Mouse (Mus musculus): ENCODE results near the gene Txlng. TPM values are rescaled to one million over a fixed set of nuclear protein-coding genes. Genes with fewer than 3 reads are reported as not detected.

The Txlng gene
- total and polyA plus RNA-seq, 3 experiments = 24.3 to 115 (median 28.8) TPM

DNA sequence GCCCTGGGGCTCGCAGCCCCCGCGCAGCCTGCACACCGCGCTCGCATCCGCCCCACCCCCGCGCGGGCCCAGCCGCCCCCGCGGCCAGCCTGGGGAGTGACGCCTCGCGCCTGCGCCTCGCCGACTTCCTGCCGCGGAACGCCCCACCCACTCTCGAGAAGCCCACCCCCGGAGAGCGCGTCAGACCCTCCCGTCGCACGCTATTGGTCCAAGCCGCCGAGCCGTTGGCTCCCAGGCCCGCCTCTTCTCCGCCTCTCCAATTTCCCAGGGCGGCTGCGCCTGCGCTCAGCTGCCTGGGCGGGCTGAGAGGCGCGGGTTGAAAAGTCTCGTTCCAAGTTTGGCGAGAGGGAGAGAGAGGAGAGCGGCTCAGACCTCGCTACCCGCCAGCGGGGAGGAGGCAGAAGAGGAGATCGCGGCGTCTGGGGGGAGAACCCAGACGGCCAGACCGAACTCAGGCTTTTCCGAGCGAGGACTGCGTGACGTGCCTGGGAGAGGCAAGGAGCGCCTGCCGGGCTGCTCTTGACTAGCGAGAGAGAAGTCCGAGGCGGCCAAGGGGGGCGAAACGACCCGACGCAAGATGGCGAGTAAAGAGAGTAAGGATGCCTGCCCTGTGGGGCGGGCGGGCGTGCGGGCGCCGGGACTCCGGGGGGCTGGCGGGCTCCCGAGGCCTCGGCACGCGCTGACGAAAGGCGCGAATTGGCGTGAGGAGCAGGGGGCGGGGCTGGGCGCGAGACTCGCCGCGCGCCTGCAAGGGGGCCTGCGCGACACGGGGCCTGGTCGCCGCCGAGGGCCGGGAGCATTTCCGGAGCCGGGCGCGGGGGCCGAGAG is 68.9 kb downstream of the Txlng start, which contains the start of gene Rbbp7 (continued):
- TF ChIP-seq RCOR1 (IDR thresholded peaks at IDR 0.05; ENCODE audit: low read depth, low read length) = no peak
- no peak for TF ChIP-seq USF2 (IDR thresholded peaks at IDR 0.05; ENCODE audit: borderline replicate concordance in 1 of 2, insufficient read depth in 1 of 2, low read depth in 1 of 2, low read length in 2 of 2)
- no peak for TF ChIP-seq RAD21 (IDR thresholded peaks at IDR 0.05; ENCODE audit: low read depth, low read length)

DNA sequence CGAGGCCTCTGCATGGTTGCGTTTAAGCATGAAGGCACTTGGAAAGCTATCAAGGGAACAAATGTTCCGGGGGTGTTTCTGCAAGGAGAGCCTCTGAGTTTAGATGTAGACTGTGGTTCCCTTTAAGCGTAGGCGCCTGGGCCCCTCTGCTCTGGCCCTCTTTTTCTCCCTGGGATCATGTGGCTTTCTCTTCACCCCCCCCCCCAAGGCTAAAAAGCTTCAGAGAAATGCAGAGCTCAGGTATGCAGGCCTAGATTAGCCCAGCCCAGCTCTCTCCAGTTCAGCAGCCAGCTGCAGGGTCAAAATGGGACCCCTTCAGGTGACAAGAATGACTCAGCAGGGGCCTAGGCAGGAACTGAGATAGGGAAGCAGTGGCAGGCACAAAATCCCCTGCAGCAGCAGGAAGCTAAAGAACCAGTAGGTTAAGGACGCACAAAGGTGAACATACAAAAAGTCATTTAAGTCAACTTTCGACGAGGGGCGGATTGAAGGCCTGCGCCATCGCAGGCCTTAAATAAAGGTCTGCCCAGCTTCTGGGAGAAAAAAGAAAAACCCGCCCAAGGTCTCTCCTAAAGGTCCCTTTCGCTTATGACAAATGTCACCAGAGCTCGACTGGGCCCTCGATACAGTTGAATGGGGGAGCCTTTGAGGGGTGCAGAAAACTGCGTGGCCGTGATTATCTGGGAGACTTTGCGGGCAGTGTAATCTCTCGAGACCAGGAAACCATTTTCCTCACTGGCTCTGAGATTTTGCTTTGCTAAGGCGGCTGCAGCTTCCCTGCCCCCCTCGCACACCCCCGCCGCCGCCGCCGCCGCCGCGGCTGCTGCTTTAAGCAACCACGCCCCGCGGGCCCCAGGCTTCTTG is 69.8 kb downstream of the Txlng start:
- Histone ChIP-seq H3K27me3 (ENCODE audit: control insufficient read depth in 1 of 2, insufficient read depth in 2 of 2, low read length in 2 of 2) (no peaks in the 10 kb centered on the region), H3K9me3 (replicated peaks; ENCODE audit: insufficient read depth, low read length) (no peaks in the 10 kb centered on the region), H3K36me3 (ENCODE audit: control insufficient read depth in 1 of 2, insufficient read depth in 2 of 2, low read length in 2 of 2) (peaks cover 15 to 25% of the 10 kb centered on the region in 2 experiments), H3K79me2 (ENCODE audit: control insufficient read depth, insufficient read depth, low read length, poor library complexity) (peaks cover 36% of the 10 kb centered on the region), H3K27ac (ENCODE audit: control insufficient read depth, low read depth, low read length) (peak overlapping the region; percentile 91), H3K4me1 (ENCODE audit: control insufficient read depth in 1 of 2, insufficient read depth in 2 of 2, low read length in 2 of 2) (peaks cover 2 to 6% of the 10 kb centered on the region in 2 experiments), H3K4me3 (ENCODE audit: control insufficient read depth in 1 of 2, insufficient read depth in 1 of 2, low read depth in 2 of 2, low read length in 2 of 2) (peak overlapping the region; percentile 56 to 57), H3K9ac (ENCODE audit: control insufficient read depth, low read depth, low read length, poor library complexity, severe bottlenecking) (peak overlapping the region; percentile 70)
- DNase-seq (ENCODE audit: low read depth, low spot score) = peak; percentile 83
- no peak for TF ChIP-seq USF2 (IDR thresholded peaks at IDR 0.05; ENCODE audit: borderline replicate concordance in 1 of 2, insufficient read depth in 1 of 2, low read depth in 1 of 2, low read length in 2 of 2)
- TF ChIP-seq SIN3A (IDR thresholded peaks at IDR 0.05; ENCODE audit: low read length) = peak; percentile 7
- TF ChIP-seq HCFC1 (IDR thresholded peaks at IDR 0.05; ENCODE audit: low read depth, low read length) = peak; percentile 27; the same call in 1 of the 2 replicates
- no peak for TF ChIP-seq MYB (IDR thresholded peaks at IDR 0.05; ENCODE audit: low read depth, low read length)
- peak; percentile 64; the same call in 1 of the 2 replicates for TF ChIP-seq CHD1 (IDR thresholded peaks at IDR 0.05; ENCODE audit: low read depth, low read length)
- TF ChIP-seq ZKSCAN1 (IDR thresholded peaks at IDR 0.05; ENCODE audit: low read depth, low read length) = 0 out of 2 replicates have a peak, but pooled peaks have one; percentile 34
- peak; percentile 83 for TF ChIP-seq ETS1 (IDR thresholded peaks at IDR 0.05; ENCODE audit: low read depth, low read length)
- peak; percentile 41 for TF ChIP-seq TCF12 (IDR thresholded peaks at IDR 0.05; ENCODE audit: low read depth, low read length)
- peak; percentile 48 for TF ChIP-seq TAL1 (IDR thresholded peaks at IDR 0.05; ENCODE audit: low read length)
- peak; percentile 40 for TF ChIP-seq NELFE (IDR thresholded peaks at IDR 0.05; ENCODE audit: low read depth, low read length)
- TF ChIP-seq ZNF384 (IDR thresholded peaks at IDR 0.05; ENCODE audit: low read depth, low read length) = no peak
- TF ChIP-seq MEF2A (IDR thresholded peaks at IDR 0.05; ENCODE audit: extremely low read depth, insufficient replicate concordance, low read depth, low read length, poor library complexity, severe bottlenecking) = no peak
- no peak for TF ChIP-seq POLR2AphosphoS5 (IDR thresholded peaks at IDR 0.05; ENCODE audit: borderline replicate concordance, low read depth, low read length)
- peak; percentile 44; the same call in 1 of the 2 replicates for TF ChIP-seq USF1 (IDR thresholded peaks at IDR 0.05; ENCODE audit: low read depth, low read length)
- TF ChIP-seq JUND (IDR thresholded peaks at IDR 0.05; ENCODE audit: low read depth, low read length) = peak; percentile 65; the same call in 1 of the 2 replicates
- TF ChIP-seq SMC3 (IDR thresholded peaks at IDR 0.05; ENCODE audit: low read depth, low read length) = no peak
- TF ChIP-seq RAD21 (IDR thresholded peaks at IDR 0.05; ENCODE audit: low read depth, low read length) = no peak
- TF ChIP-seq CHD2 (IDR thresholded peaks at IDR 0.05; ENCODE audit: low read length) = no peak; the same call in 1 of the 2 replicates
- TF ChIP-seq MXI1 (IDR thresholded peaks at IDR 0.05; ENCODE audit: low read depth, low read length) = no peak; the same call in 1 of the 2 replicates
- no peak; the same call in 1 of the 2 replicates for TF ChIP-seq ZC3H11A (IDR thresholded peaks at IDR 0.05; ENCODE audit: low read depth, low read length)
- TF ChIP-seq MYC (IDR thresholded peaks at IDR 0.05; ENCODE audit: low read depth, low read length) = peak; percentile 28; the same call in 1 of the 2 replicates
- TF ChIP-seq GATA1 (IDR thresholded peaks at IDR 0.05; ENCODE audit: low read depth, low read length) = peak; percentile 23; the same call in 1 of the 2 replicates
- TF ChIP-seq BHLHE40 (IDR thresholded peaks at IDR 0.05; ENCODE audit: borderline replicate concordance, low read depth, low read length) = no peak
- peak; percentile 11; the same call in 1 of the 2 replicates for TF ChIP-seq MAX (IDR thresholded peaks at IDR 0.05; ENCODE audit: low read length)
- no peak for TF ChIP-seq CTCF (IDR thresholded peaks at IDR 0.05 in 2 of 3, conservative IDR thresholded peaks at IDR 0.05 in 1 of 3; ENCODE audit: control insufficient read depth in 1 of 3, insufficient read depth in 1 of 3, low read depth in 2 of 3, low read length in 3 of 3, poor library complexity in 1 of 3, severe bottlenecking in 1 of 3)
- peak; percentile 88 for TF ChIP-seq GABPA (IDR thresholded peaks at IDR 0.05; ENCODE audit: low read depth, low read length)
- no peak for TF ChIP-seq POLR2AphosphoS2 (IDR thresholded peaks at IDR 0.05; ENCODE audit: low read length)
- TF ChIP-seq RCOR1 (IDR thresholded peaks at IDR 0.05; ENCODE audit: low read depth, low read length) = peak; percentile 93
- peak; percentile 49 to 60 for TF ChIP-seq EP300 (IDR thresholded peaks at IDR 0.05; ENCODE audit: low read depth in 1 of 2, low read length in 2 of 2)
- TF ChIP-seq POLR2A (IDR thresholded peaks at IDR 0.05; ENCODE audit: control insufficient read depth in 1 of 2, insufficient read depth in 1 of 2, low read depth in 1 of 2, low read length in 2 of 2, poor library complexity in 1 of 2) = peak; percentile 0 to 62; a peak in 2 of 4 replicates
